Mouse (Mus musculus): ENCODE results near the gene Aph1c. TPM values are rescaled to one million over a fixed set of nuclear protein-coding genes. Genes with fewer than 3 reads are reported as not detected.

The Aph1c gene
- 3.6 and 4.0 TPM in 2 replicates for polyA plus RNA-seq (2014; fragmentation: Nextera tagmentation; extraction: Ambion mirVana)

DNA sequence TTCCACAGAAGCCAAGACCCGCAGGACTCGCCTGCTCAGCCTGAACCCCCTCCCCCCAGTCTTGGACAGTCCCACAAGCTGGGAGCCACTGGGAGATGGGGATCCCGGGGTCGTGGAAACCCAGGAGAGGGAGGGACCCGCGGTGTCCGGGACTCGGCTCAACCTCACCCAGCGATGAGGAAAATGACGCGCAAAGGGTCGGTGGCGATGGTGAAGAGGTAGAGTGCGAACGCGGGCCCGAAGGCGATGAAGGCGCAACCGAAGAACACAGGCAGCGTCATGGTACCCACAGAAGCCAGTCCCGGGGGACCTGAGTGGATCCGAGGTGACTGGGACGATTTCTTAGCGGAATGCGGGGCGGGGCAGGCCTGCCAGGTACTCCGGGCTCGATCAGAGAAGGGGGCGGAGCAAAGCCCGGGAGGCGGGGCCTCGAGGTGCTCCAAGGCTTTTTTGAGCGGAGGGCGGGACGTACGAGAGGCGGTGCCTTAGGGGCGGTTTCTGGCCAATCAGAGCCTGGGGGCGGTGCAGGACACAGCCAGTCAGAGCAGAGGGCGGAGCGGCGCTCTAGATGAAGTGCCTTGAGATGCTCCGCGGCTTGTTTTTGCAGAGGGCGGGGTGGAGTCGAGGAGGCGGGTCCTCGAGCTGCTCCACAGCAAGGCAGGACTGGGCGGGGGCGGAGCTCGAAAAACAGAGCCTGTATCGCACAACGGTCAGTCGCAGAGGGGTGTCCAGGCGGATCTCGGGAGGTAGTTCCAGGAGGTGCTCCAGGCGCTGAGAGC lies at the start of gene Aph1c:
Gene Aph1c, minus strand, starts transcription at position 409 of the 779 bp plus-strand sequence.
- TF ChIP-seq CTCF (IDR thresholded peaks at IDR 0.05; ENCODE audit: low read depth) = no peak
- Histone ChIP-seq H3K4me2 (peak within 1 kb of the TSS; percentile 98), H3K27me3 (ENCODE audit: insufficient read depth, low read length) (no peaks in the 10 kb centered on the region), H3K4me1 (ENCODE audit: insufficient read depth) (peaks cover 5% of the 10 kb centered on the region; the same call in 1 of the 2 replicates), H3K4me3 (ENCODE audit: low read depth, low read length) (peak within 1 kb of the TSS; percentile 65), H3K36me3 (ENCODE audit: insufficient read depth) (no peaks in the 10 kb centered on the region), H3K9ac (peak within 1 kb of the TSS; percentile 53), H3K27ac (ENCODE audit: low read depth) (no peak within 1 kb of the TSS; the same call in 1 of the 2 replicates), H3K9me3 (ENCODE audit: low read depth, low read length) (no peaks in the 10 kb centered on the region)
- peak; percentile 100 for DNase-seq
- under 1% methylated on average over 57 of the region's 58 CpGs for WGBS
- peak; percentile 99 for ATAC-seq (ENCODE audit: insufficient read depth)

DNA sequence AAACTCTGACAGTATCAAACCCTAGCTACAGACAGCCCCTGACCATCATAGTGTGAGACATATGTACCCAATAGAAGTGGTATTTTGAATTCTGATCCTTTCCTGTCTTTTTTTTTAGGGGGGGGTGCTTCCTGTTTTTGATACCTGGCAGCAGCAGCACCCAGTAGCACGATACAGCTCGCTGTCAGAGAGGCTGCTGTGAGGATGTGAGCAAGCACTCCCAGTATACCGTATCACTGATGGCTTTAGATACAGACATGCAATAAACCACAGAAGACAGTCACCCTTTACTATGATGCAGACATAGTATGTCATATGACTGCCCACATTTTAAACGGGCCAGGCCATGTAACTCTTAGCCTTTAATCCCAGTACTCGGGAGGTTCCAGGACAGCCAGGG lies 49.0 kb upstream of the Aph1c start:
- H3K9me3 ChIP-seq (ENCODE audit: low read depth, low read length) = no peaks in the 10 kb centered on the region
- no peaks in the 10 kb centered on the region for H3K27me3 ChIP-seq (ENCODE audit: insufficient read depth, low read length)
- ATAC-seq (ENCODE audit: insufficient read depth) (no peak), DNase-seq (no peak)
- no peaks in the 10 kb centered on the region for H3K36me3 ChIP-seq (ENCODE audit: insufficient read depth)
- H3K4me3 ChIP-seq (ENCODE audit: low read depth, low read length) = no peak overlapping the region
- 0 out of 2 replicates have a peak, but pooled peaks cover 7% of the 10 kb centered on the region for H3K4me1 ChIP-seq (ENCODE audit: insufficient read depth)
- H3K27ac ChIP-seq (ENCODE audit: low read depth) = no peak overlapping the region
- WGBS = 84% methylated on average over 5 of the region's 5 CpGs
- no peak for TF ChIP-seq CTCF (IDR thresholded peaks at IDR 0.05; ENCODE audit: low read depth)
- H3K4me2 ChIP-seq = no peak overlapping the region
- H3K9ac ChIP-seq = no peak overlapping the region

DNA sequence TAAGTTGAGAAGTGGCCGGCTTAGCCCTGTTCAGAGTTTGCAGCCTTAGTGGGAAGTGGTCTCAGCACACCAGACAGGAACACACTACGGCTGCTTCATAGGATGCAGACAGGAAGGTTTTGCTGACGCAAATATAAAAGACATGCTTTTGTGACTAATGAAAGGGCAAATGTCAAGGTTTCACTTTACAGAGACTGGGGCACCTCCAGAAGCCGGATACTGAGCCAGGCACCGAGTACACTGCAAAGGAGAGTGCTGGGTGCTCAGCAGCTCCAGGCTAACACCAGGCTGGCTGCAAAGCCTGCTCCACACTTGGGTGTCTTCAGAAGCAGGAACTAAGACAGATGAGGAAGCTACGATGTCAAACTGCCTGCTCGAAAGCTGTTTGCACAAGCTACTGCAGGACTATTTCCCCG lies 47.9 kb upstream of the Aph1c start:
- no peaks in the 10 kb centered on the region for H3K36me3 ChIP-seq (ENCODE audit: insufficient read depth)
- TF ChIP-seq CTCF (IDR thresholded peaks at IDR 0.05; ENCODE audit: low read depth) = no peak
- no peak for ATAC-seq (ENCODE audit: insufficient read depth)
- 31% methylated on average over 8 of the region's 8 CpGs for WGBS
- no peak overlapping the region for H3K9ac ChIP-seq
- H3K27ac ChIP-seq (ENCODE audit: low read depth) = no peak overlapping the region
- no peak overlapping the region for H3K4me2 ChIP-seq
- DNase-seq = peak; percentile 23
- no peaks in the 10 kb centered on the region for H3K4me1 ChIP-seq (ENCODE audit: insufficient read depth)
- no peak overlapping the region for H3K4me3 ChIP-seq (ENCODE audit: low read depth, low read length)
- H3K27me3 ChIP-seq (ENCODE audit: insufficient read depth, low read length) = no peaks in the 10 kb centered on the region
- no peaks in the 10 kb centered on the region for H3K9me3 ChIP-seq (ENCODE audit: low read depth, low read length)

DNA sequence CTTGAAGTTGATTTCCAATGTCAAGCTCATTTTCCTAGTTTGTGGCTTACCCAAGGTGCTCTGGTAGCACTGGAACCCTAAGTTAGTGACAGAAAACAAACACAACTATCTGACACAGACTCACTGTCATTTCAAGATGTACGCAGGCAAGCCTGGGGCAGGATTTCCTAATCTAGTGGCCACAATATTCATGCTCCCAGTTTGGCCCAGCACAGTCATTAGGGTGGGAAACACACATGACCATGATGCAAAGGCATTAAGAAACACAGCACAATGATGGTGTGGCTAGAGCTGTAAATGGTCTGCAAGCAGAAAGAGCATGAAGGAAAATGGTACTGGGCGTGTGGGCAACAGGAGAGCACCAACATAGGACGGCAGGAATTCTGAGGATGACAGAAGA lies 47.3 kb upstream of the Aph1c start:
- WGBS = 83% methylated on average over 3 of the region's 3 CpGs
- H3K9ac ChIP-seq = no peak overlapping the region
- DNase-seq (no peak), ATAC-seq (ENCODE audit: insufficient read depth) (no peak)
- no peak for TF ChIP-seq CTCF (IDR thresholded peaks at IDR 0.05; ENCODE audit: low read depth)
- H3K9me3 ChIP-seq (ENCODE audit: low read depth, low read length) = no peaks in the 10 kb centered on the region
- no peaks in the 10 kb centered on the region for H3K4me1 ChIP-seq (ENCODE audit: insufficient read depth)
- H3K4me2 ChIP-seq = no peak overlapping the region
- no peak overlapping the region for H3K4me3 ChIP-seq (ENCODE audit: low read depth, low read length)
- no peaks in the 10 kb centered on the region for H3K27me3 ChIP-seq (ENCODE audit: insufficient read depth, low read length)
- H3K27ac ChIP-seq (ENCODE audit: low read depth) = no peak overlapping the region
- H3K36me3 ChIP-seq (ENCODE audit: insufficient read depth) = no peaks in the 10 kb centered on the region

DNA sequence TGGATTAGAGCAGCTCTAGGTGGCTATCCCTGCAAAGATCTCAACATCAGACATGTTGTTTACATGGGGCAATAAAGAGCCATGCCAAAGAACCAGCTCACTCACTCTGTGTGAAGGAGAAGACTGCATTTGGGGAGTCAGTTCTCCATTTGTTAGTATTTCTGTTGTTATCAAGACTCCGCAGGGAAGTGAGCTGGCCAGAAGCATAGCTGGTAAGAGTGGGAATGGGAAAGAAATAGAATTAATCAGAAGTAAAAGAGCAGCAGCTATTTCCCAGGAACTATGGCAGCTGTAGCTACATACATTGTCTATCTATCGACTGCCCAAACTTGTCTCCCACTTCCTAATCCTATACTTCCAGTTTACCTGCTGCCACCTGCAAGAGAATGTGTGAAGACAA lies 46.2 kb upstream of the Aph1c start:
- Histone ChIP-seq H3K4me1 (ENCODE audit: insufficient read depth) (no peaks in the 10 kb centered on the region; the same call in 1 of the 2 replicates), H3K9me3 (ENCODE audit: low read depth, low read length) (no peaks in the 10 kb centered on the region), H3K4me3 (ENCODE audit: low read depth, low read length) (no peak overlapping the region), H3K36me3 (ENCODE audit: insufficient read depth) (no peaks in the 10 kb centered on the region), H3K27me3 (ENCODE audit: insufficient read depth, low read length) (no peaks in the 10 kb centered on the region), H3K4me2 (no peak overlapping the region), H3K9ac (no peak overlapping the region), H3K27ac (ENCODE audit: low read depth) (no peak overlapping the region)
- 92% methylated on average over 2 of the region's 2 CpGs for WGBS
- no peak for DNase-seq
- no peak for TF ChIP-seq CTCF (IDR thresholded peaks at IDR 0.05; ENCODE audit: low read depth)
- no peak for ATAC-seq (ENCODE audit: insufficient read depth)

DNA sequence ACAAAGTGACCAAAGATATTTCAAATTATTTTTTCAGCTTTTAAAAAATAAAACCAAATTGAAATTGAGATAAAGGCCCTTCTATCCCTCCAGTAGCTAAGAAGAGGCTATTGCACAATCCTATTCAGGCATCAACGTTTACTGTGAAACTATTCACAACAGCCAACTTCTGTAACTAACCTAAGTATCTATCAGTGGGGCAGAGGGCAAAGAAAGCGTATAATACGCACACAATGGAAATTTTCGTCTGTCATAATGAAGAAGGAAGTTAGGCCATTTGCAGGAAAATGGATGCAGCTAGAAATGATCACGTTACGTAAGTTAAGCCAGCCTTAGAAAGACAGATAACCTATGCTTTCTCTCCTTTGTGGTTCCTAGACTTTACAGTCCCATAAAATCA lies 45.0 kb upstream of the Aph1c start:
- DNase-seq (no peak), ATAC-seq (ENCODE audit: insufficient read depth) (no peak)
- H3K4me1 ChIP-seq (ENCODE audit: insufficient read depth) = no peaks in the 10 kb centered on the region; the same call in 1 of the 2 replicates
- H3K4me2 ChIP-seq = no peak overlapping the region
- no peaks in the 10 kb centered on the region for H3K27me3 ChIP-seq (ENCODE audit: insufficient read depth, low read length)
- H3K9ac ChIP-seq = no peak overlapping the region
- H3K4me3 ChIP-seq (ENCODE audit: low read depth, low read length) = no peak overlapping the region
- H3K36me3 ChIP-seq (ENCODE audit: insufficient read depth) = no peaks in the 10 kb centered on the region
- no peak for TF ChIP-seq CTCF (IDR thresholded peaks at IDR 0.05; ENCODE audit: low read depth)
- H3K27ac ChIP-seq (ENCODE audit: low read depth) = no peak overlapping the region
- 82% methylated on average over 6 of the region's 6 CpGs for WGBS
- no peaks in the 10 kb centered on the region for H3K9me3 ChIP-seq (ENCODE audit: low read depth, low read length)

DNA sequence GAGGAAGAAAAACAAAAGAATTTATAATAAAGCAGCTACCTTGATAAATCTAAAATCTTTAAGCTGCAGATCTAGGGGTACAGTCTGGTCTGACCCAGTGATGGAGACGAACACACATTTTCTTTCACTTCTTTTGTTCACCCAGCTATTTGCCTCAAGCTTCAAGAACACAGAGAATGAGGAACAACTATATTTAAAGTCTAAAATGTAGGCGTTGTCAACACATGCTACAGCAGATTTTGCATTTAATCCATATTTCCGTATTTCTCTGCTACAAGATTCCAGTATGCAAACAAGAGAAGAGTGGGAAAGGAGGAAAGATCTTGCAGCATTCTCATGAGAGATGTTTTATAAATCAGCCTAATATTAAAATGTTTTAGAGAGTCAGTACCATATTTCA lies 44.4 kb upstream of the Aph1c start:
- WGBS = 89% methylated on average over 3 of the region's 3 CpGs
- no peaks in the 10 kb centered on the region for H3K9me3 ChIP-seq (ENCODE audit: low read depth, low read length)

More for the DNA sequence above, 44.4 kb upstream of the Aph1c start:
- H3K27me3 ChIP-seq (ENCODE audit: insufficient read depth, low read length) = no peaks in the 10 kb centered on the region
- no peak overlapping the region for H3K27ac ChIP-seq (ENCODE audit: low read depth)
- H3K36me3 ChIP-seq (ENCODE audit: insufficient read depth) = no peaks in the 10 kb centered on the region
- no peak overlapping the region for H3K4me3 ChIP-seq (ENCODE audit: low read depth, low read length)
- ATAC-seq (ENCODE audit: insufficient read depth) (no peak), DNase-seq (no peak)
- H3K4me1 ChIP-seq (ENCODE audit: insufficient read depth) = no peaks in the 10 kb centered on the region; the same call in 1 of the 2 replicates
- H3K4me2 ChIP-seq = no peak overlapping the region
- H3K9ac ChIP-seq = no peak overlapping the region
- no peak for TF ChIP-seq CTCF (IDR thresholded peaks at IDR 0.05; ENCODE audit: low read depth)
